Mouse (Mus musculus) 3134 (cell line): ENCODE data around the gene Neto2.

Source experiments
- DNase-seq: peaks from one replicate; pipeline ENCODE4 v3.0.0-alpha.2; 2011; ENCODE audit warnings: low spot score; ENCODE audit not compliant: insufficient read length; ENCODE audit errors: extremely low read depth

Gene Neto2

DNA sequence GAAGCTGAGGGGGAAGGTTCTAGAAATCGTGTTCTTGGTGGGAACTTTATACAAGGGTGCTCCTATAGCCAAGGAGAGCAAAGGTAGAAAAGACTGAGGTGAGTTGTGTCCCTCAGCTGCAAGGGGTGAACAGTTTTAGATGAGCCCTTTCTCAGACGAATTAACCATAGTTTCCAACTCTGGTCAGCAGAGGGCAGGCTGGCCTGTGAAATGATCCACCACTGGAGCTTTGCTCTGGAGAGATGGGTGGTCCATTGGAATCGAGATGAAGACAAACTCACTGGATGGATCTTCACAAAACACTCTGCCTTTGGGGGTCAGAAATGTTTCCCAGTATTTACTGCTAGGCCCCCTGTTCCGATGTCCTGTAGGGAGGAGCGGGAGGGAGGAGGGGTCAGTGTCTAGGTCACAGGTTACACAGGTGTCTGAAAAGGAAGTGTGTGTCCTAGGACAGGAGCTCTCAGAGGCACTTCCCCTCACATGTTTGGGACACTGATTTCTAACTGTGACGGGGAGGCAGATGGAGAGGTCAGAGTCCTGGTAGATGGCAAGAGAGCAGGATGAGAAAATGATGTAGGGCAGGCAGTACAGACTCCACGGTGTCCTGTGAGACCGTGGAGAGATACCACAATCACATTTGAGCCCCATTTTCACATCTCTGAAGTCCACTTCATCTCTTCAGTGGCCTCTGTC lies 97.4 kb downstream of the Neto2 start:
- DNase-seq = no peak

DNA sequence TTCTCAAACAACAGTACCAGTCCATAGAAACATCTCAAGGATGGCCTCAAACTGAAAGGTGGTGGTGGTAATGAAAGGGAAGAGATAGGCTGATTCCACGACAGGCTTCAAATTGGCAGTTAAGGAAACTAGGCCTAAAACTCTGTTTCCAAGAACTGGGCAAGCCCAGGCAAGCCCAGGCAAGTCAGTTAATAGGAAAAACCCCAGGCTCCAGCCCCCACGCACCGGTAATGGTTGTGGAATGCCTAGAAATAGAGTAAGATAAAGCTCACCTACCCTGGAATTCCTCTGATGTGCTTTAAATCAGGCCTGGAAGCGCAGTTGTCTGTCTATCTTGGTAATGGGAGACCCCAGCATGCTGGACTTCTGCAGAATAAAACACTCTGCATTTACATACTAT lies 98.0 kb downstream of the Neto2 start:
- no peak for DNase-seq

DNA sequence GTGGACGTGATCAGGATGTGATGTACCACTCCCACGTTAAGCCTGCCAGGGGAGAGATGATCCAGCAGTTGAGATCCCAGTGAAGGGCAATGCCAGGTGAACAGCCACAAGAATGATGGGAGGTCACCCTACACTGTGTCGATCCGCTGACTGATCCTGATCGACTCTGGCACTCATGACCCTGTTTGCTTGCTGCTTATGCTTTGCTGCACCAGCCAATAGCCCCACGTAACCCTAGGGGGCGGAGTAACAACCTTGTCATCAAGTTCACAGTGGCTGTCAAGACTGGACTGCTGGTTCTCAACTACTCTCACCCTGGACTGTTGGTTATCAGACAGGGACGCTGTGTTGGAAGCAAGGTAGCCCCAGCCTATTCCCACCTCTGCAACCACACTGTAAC lies 99.0 kb downstream of the Neto2 start:
- no peak for DNase-seq

DNA sequence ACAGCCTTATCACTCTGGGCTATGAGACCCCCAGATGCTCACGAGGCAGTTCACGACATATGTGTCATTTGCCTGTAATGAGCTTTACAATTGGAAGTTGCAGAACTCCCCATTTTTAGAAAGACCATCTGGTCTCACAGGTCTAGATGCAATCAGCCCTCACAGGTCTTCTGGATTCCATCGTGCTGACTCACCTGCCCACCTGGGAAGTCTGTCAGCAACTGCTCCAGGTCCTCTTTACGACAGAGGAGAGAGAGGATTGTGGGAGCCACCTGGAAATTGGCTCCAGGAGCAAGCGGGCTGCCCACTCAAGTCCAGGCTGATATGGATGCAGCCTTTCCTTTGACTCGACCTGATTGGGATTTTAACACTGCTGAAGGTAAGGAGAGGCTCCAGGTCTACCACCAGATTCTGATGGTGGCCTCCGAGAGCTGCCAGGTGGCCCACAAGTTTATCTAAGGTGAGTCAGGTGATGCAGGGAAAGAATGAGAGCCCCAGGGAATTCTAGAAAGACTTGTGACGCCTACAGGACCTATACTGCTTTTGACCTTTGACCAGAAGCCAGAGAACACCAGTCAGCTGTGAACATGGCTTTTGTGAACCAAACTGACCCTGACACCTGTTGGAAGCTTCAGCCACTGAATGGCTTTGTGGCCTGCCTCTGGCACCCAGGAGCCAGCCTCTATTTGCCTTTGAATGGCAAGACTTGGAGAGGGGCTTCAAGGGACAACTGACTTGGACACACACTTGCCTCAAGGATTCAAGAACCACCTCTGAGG lies 103.1 kb downstream of the Neto2 start:
- DNase-seq = no peak

DNA sequence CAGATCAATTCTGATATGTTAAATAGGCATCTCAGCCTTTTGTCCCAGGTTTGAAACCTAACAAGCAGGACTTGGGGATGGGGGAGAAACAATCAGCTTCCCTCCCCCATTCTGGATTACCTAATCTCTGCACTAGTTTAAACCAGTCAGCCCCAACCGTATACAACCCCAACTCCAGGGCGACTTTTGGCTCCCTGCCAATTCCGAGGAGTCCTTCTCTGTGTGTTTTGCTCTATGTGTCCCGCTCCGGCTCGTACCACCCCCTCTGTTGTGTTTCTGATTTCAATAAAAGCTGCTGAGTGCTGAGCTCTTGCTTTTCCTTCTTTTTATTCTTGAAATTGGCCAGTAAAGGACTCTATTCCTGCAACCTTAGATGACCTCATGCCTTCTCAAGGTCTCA lies 105.3 kb downstream of the Neto2 start:
- no peak for DNase-seq

DNA sequence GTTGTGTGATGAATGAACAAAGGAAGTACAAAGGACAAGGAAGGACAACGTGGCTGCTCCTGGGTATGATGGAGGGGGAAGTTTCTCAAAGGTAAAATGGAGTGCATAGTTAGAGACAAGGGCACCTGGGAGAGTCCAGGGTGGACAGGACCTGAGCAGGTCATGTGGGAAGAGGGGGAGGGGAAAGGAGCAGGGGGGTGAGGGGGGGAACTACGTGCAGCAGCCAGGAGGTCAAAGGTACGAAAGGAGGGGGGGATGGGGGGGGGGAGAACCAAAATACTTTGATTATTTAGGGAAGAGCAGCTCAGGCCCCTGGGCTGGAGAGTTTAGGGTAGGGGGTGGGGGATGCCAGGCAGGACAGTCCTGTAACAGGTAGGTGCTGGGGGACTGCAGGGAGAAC lies 105.7 kb downstream of the Neto2 start:
- no peak for DNase-seq

DNA sequence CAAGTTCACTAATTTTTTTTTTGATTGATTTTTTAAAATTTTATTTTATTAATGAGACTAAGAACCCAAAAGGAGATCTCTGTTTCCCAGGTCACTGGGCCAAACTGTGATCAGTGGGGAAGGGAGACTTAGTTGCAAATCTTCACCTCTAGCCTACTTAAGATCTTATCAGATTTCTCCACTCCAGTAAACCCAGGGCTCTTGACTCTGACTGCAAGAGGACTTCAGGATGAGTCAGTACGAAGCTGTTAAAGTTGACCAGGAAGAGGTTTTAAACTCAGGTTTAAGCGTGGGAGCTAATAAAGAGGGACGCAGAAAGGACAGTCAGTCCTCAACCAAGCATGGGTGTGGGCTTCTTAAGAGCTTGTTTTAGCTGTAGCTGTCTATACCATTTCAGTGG lies 107.4 kb downstream of the Neto2 start:
- no peak for DNase-seq

DNA sequence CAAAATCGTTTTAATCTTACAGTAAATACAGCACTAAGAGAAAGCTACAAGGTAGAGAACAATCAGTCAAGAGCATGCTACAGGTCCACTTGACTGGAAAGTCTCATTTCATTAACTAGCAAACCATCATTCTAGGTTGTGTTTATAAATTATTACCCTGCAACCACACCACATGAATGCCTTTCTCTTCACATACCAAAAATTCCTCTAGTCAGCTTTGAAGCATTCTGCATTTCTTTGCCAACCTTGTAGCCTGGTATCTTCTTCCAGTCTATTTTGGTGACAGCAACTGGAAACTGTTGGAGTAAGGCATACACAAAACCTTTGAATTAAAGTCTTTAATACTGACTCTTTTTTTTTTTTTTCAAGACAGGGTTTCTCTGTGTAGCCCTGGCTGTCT lies 109.2 kb downstream of the Neto2 start:
- peak; percentile 20 for DNase-seq

DNA sequence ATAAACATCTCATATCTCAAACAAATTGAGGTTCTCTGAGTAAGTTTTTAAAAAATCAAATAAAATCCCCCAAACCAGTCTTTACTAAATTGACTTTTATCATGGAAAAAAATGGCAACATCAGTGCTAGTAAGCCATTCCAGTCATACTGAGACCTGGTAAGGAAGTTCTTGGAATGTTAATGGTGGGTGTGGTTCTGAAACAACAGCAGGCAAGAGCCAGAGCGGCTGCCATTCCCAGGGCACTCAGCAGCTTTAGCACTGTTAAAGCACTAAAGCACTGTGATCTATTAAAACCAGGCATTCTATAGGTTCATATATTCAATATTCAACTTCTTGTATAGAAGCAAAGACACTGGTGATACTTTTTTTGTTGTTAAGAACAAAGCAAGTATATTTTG lies 110.5 kb downstream of the Neto2 start:
- DNase-seq = no peak

DNA sequence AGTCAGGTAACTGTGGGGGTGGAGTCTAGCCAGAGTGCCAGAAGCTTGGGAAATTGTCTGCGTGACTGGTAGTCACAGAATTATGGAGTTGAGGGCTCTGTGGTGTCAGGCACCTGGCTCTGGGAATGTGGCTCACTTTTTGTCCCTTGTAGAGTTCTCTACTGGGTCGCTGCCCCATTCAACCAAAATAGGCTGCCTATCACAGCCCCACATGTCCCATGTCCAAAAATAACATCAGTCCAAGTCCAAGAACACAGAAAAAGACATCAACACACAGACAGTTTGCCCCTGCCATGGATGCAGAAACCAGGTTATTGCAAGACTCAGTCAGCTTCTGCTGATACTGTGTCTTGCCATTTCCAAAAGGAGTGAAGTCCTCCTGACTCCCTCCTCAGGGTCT lies 112.1 kb downstream of the Neto2 start:
- no peak for DNase-seq
